Mouse (Mus musculus) cerebellum, adult 2 months (tissue): ENCODE data around the gene Usp8.

Source experiments
- CTCF ChIP-seq: fragments of 200-500 bp; IDR thresholded peaks from 2 replicates; pipeline ENCODE4 v1.5.1; 2011; ENCODE audit warnings: low read depth, mild to moderate bottlenecking, control low read depth, low read length, moderate library complexity, borderline replicate concordance; ENCODE audit not compliant: insufficient read depth
- POLR2A ChIP-seq: fragments of 200-500 bp; IDR thresholded peaks from 2 replicates; pipeline ENCODE4 v1.6.1; 2011; ENCODE audit warnings: low read length, control low read depth, borderline replicate concordance; ENCODE audit not compliant: insufficient read depth

GRCm38 (mm10) chr2:126768194-126768593 is 61.1 kb downstream of the Usp8 start:
- TF ChIP-seq POLR2A: no peak
- no peak for TF ChIP-seq CTCF
